Mouse (Mus musculus) lung, embryonic 15.5 days (tissue): ENCODE measurements around the gene Plb1. TPM values are rescaled to one million over a fixed set of nuclear protein-coding genes. Genes with fewer than 3 reads are reported as not detected.

Experiments
- polyA plus RNA-seq: library from polyadenylated mRNA; unstranded; fragments of >200 nt; fragmentation: Nextera tagmentation; extraction: Ambion mirVana; gene quantifications from 2 replicates; pipeline ENCODE4 v1.2.1, GENCODE M21; 2015

The Plb1 gene
- polyA plus RNA-seq, 1 experiment from 2014 or later = 16.3 TPM

Other genes starting within 250 kb of the Plb1 start
- gene Fosl2, start 96.9 kb upstream of the Plb1 start, polyA plus RNA-seq = 3.3 and 3.6 TPM in 2 replicates
- gene Ppp1cb, start 226.1 kb downstream of the Plb1 start, polyA plus RNA-seq = 186 and 196 TPM in 2 replicates